Mouse (Mus musculus): ENCODE results near the gene Elmo3. TPM values are rescaled to one million over a fixed set of nuclear protein-coding genes. Genes with fewer than 3 reads are reported as not detected.

The Elmo3 gene
- polyA plus RNA-seq, 3 experiments from 2014 or later = 3.9 to 11.8 (median 9.5) TPM

- no peak for ATAC-seq
Measured at GRCm38 (mm10) chr8:105298351-105299252, 6.8 kb upstream of the Elmo3 start.

GRCm38 (mm10) chr8:105299962-105300361 lies 5.4 kb upstream of the Elmo3 start:
- ATAC-seq = no peak

GRCm38 (mm10) chr8:105303396-105303795 lies 2.0 kb upstream of the Elmo3 start:
- peak; percentile 12 for ATAC-seq

- no peak for ATAC-seq
Measured at GRCm38 (mm10) chr8:105303874-105304273, 1.5 kb upstream of the Elmo3 start.

GRCm38 (mm10) chr8:105304325-105305210 lies 833 bp upstream of the Elmo3 start:
- ATAC-seq = peak; percentile 77

GRCm38 (mm10) chr8:105306146-105306691 lies 818 bp downstream of the Elmo3 start:
- peak; percentile 13 for ATAC-seq

GRCm38 (mm10) chr8:105307670-105308069 lies 2.3 kb downstream of the Elmo3 start:
- ATAC-seq = no peak

- ATAC-seq = no peak
Measured at GRCm38 (mm10) chr8:105308428-105308827, 3.0 kb downstream of the Elmo3 start.

GRCm38 (mm10) chr8:105309142-105309847 lies 3.9 kb downstream of the Elmo3 start:
- no peak for ATAC-seq

- ATAC-seq = no peak
Measured at GRCm38 (mm10) chr8:105310118-105310517, 4.7 kb downstream of the Elmo3 start.

- no peak for ATAC-seq
Measured at GRCm38 (mm10) chr8:105311718-105312117, 6.3 kb downstream of the Elmo3 start.

- ATAC-seq = no peak
Measured at GRCm38 (mm10) chr8:105312891-105313481, 7.6 kb downstream of the Elmo3 start.

- ATAC-seq = no peak
Measured at GRCm38 (mm10) chr8:105313622-105314402, 8.4 kb downstream of the Elmo3 start.

GRCm38 (mm10) chr8:105315073-105315769 lies 9.8 kb downstream of the Elmo3 start:
- ATAC-seq = no peak

GRCm38 (mm10) chr8:105317941-105318340 lies 12.5 kb downstream of the Elmo3 start:
- ATAC-seq = no peak

GRCm38 (mm10) chr8:105318662-105319190 lies 13.3 kb downstream of the Elmo3 start:
- ATAC-seq = no peak

GRCm38 (mm10) chr8:105323183-105323582 lies 17.8 kb downstream of the Elmo3 start:
- no peak for ATAC-seq

GRCm38 (mm10) chr8:105325641-105326093 lies 20.3 kb downstream of the Elmo3 start:
- no peak for ATAC-seq

- peak; percentile 97 for ATAC-seq
Measured at GRCm38 (mm10) chr8:105326141-105326672, 20.8 kb downstream of the Elmo3 start, which contains the start of the genes Lrrc29 and Tmem208. TSS of gene Lrrc29 (minus strand) at chr8:105326278. TSS of gene Tmem208 (plus strand) at chr8:105326354.

- ATAC-seq = no peak
Measured at GRCm38 (mm10) chr8:105326968-105327367, 21.6 kb downstream of the Elmo3 start.
